Mouse (Mus musculus): ENCODE measurements around the gene Treml4.
"Not testable (repeated sequence)": the region's sequence is repeated elsewhere in the genome, so short reads cannot be mapped to it uniquely, and the experiment has no call there.

The Treml4 gene

DNA sequence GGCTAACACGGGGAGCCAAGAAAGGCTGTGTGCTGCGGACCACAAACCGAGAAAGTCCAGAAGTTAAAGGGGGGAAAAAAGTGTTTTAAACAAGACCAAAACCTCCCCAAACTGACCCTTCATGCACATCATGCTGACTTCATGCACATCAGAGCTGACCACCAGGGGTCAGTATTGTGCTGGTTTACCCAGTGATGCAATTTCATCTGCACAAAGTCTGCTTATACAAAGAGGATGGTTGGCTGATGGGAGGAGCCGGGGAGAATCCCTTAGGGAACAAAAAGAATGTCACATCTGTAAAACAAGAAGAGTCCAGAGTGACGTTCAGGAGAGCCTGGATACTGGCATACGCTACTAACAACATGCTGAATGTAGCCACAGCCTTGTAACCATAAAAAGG, 10.8 kb downstream of the Treml4 start:
- peak; percentile 89 for DNase-seq (ENCODE audit: low spot score)

DNA sequence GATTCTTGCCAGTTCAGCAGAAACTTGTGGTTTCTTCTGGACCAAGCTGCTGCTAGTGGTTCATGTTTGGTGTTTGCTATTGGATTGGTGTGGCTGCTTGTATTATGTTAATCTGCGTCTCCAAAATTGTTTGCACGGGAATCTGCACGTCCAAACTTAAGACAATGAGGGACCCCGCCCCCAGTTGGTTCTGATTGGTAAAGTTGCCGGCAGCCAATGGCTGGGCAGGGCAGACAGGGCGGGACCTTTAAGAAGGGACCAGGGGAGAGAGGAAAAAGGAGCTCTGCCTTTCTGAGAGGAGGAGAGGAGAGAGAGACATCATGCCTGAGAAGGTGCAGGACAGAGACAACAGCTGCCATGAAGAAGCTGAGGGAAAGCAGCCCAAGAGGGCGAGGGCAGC, 11.6 kb downstream of the Treml4 start:
- no peak for DNase-seq (ENCODE audit: low spot score)

DNA sequence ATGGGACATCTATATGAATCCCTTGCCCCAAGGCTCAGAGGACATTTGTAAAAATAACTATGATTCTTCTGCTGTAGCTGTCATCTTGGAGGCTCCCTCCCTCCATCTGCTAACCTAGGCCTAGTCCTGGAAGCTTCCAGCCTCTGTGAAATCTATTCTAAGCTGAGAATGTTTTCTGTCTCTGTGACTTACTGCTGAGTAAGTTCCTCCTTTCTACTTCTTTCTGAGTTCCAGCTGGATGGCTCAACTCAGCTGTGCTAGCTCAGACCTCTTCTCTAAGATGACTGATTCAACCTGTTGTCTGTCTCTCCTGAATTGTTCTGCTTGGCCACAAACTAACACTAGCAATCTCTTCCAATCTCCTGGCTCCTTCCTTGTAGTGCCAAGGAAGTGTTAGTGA, 14.3 kb downstream of the Treml4 start:
- no peak for DNase-seq (ENCODE audit: low spot score)

DNA sequence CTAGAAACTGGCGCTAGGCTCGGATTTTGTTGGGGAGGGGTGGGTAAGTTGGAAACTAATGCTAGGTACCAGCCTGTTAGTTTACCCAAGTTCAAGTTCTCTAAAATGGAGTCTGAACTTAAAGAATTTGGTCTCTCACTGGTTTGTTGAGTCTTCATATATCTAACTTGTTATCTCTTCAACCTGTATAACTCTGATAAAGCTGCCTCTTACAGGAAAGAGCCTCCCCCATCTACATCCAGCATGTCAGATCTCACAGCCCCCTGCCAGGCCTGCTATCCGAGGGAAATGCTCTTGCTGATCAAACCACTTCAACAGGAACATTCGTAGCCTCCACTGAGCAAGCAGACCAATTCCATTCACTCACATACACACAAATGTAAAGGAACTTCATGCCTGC, 14.9 kb downstream of the Treml4 start:
- no peak for DNase-seq (ENCODE audit: low spot score)

DNA sequence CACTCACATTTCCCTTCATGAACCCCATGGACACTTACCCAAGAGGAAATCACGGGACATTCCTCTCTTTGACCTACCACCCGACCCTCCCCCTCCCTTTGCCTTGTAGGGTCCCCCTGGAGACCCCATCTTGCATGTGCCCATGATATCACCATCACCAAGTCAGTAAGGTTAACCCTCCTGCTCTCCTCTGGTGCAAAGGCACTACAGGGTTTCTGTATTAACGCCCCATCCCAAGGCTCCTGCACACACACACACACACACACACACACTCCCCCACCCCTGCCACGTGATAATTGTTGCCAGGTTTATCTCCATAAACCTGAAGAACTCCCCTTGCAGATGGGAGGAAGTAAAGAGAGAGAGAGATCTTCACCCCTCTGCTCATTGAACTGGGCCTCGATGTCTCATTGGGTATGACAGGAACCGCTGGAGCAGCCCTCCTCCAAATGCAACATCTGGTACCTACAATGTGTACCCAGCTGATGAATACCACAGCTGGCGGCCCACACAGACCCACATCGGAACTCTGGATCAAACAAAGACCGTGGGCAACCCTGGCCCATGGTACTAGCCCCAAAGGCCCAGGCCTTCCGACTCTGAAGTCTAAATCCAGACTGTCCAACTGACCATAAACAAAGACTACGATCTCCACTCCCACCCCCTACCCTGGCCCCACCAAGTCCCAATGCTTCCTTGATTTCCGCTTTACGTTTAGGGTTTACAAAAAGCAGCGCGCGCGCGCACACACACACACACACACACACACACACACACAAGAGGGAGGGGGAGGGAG, 17.0 kb downstream of the Treml4 start:
- DNase-seq (ENCODE audit: low spot score) = no peak

DNA sequence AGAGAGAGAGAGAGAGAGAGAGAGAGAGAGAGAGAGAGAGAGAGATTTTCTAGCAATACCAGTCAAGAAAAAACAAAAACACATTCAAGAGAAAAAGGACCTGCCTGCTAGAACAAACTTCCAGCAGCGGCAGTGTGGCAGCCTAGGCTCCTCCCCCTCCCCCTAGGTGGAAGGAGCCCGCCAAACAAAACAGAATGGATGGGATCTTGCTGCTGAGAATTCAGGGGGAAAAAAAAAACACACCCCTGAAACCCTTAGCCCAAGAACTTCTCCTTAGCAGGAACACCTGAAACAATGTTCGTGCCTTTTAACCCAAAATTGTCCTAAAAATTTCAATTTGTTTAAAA, 17.6 kb downstream of the Treml4 start:
- DNase-seq (ENCODE audit: low spot score) = peak; percentile 64

DNA sequence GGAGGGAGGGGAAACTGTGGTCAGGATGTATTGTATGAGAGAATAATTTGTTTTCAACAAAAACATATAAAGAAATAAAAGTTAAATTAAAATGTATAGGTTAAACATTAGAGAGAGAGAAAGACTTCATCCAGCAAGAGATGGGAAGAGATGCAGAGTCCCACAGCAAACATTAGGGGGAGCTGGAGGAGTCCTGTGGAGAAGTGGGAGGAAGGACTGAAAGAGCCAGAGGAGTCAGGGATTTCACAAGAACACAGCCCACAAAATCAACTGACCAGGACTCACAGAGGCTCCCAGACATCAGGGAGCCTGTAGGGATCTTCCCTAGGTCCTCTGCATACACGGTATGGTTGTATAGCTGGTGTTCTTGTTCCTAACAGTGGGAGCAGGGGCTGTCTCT, 22.7 kb downstream of the Treml4 start:
- DNase-seq (ENCODE audit: low spot score) = no peak

DNA sequence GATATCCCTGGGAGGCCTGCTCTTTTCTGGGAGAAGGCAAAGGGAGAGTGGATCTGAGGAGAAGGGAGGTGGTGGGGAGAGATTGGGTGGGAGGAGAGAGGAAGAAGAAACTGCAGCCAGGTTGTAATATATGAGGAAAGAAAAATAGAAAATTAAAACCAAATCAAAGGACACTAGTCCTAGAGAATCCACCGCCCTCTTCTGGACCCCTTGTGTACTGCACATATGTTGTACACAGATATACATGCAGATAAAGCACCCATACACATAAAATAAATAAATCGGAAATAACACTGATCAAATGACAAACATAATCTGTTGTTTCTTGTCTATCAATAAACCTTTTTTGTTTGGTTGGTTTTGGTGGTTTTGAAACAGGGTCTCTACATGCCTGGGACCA, 23.2 kb downstream of the Treml4 start:
- DNase-seq (ENCODE audit: low spot score) = peak; percentile 17

DNA sequence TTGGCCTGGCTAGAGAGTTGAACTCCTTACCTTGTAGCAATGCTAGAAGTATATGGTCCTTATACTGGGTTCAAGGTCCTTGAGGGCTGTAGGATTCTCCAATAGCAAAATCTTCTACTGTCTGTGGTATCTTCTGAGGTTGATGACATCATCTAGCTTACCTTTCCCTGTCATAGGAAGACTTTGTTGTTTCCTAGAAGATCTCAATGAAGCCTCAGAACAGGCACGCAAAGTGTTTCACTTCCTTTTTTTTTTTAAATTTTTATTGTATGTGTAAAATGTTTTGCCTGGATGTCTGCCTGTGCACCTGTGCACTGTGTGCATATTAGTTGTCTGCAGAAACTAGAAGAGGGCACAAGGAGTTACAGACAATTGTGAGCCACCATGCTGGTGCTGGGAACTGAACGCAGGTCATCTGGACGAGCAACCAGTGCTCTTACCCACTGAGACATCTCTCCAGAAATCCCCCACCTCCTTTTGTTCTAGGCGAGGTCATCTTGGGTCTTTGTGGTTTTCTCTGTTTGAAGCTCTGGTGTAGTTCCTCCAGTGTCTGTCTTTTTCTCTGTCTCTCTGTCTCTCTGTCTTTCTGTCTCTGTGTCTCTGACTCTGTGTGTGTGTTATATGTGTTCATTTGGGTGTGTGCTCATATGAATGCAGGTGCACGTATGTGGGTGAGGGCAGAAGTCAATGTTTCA, 29.6 kb downstream of the Treml4 start:
- DNase-seq (ENCODE audit: low spot score) = no peak

DNA sequence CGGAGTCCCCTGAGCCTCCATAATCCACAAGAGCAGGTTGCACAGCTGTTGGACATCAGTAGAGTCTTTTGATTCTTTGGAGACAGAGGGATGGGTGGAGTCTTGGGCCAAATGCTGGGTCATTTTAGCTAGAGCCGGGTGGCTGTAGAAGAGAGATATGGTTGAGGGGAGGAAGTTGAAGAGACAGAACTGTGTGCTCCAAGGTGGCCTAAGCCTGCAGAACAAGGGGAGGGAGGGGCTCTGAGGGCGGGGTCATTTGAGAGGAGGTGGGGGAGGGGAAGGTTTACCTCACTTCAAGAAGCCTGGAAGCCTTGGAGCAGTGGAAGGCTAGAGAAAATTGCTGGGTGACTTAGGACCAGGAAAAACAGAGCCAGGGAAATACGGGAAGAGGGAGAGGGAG, 35.1 kb downstream of the Treml4 start, which contains the start of gene Treml2:
Gene Treml2 (plus strand): TSS at position 296 of the 400 bp plus-strand sequence.
- DNase-seq (ENCODE audit: low spot score) = peak; percentile 14

DNA sequence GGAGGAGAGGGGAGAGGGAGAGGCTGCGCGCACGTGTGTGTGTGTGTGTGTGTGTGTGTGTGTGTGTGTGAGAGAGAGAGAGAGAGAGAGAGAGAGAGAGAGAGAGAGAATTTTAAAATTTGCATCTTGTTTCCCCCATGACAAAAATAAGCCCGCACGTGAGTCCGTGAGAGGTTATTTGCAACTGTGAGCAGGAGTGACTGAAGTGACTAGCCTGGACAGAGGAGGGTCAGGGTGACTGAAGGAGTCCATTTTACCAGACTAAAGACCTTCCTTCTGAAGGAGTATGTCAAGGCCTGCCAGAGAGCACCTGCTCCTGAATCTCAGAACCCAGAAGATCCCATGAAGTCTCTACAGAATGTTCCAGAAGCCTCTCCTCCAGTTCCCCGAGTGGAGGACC, 35.7 kb downstream of the Treml4 start:
- DNase-seq (ENCODE audit: low spot score) = no peak

DNA sequence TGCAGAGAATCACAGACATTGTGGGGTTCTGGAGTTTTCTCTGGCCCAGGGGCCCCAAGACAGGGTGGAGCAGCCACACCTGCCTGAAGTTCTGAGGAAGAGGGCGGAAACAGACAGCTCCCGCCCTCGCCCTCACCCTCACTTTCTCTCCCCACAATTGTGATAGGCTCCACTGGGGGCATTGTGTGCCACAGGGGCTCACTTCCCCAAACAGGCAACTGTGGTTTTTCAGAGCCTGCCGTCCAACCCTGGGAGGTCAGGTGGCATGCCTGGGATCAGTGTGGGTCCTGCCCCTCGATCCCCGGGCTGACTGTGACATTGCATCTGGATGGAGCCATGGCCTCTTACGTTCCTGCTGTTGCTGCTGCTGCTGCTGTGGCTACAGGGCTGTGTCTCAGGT, 36.1 kb downstream of the Treml4 start:
- no peak for DNase-seq (ENCODE audit: low spot score)

DNA sequence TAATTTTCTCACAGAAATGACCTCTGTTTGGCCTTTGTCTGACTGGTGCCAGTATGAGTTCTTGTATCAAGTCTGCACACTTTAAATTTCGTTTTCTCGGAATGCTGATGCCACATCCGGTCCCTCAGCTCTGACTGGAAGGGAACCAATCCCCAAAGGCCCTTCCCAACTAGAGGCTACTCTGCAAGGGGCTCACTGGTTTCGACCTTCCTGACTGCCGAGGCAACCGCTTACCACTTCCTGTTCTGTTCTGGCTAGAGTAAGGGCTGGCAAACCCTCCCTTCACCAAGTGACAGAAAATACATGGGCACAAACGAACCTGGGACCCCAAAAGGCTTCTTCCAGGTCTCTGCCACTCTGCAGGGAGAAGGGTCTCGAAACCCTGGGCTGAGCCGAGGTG, 36.8 kb downstream of the Treml4 start:
- no peak for DNase-seq (ENCODE audit: low spot score)

DNA sequence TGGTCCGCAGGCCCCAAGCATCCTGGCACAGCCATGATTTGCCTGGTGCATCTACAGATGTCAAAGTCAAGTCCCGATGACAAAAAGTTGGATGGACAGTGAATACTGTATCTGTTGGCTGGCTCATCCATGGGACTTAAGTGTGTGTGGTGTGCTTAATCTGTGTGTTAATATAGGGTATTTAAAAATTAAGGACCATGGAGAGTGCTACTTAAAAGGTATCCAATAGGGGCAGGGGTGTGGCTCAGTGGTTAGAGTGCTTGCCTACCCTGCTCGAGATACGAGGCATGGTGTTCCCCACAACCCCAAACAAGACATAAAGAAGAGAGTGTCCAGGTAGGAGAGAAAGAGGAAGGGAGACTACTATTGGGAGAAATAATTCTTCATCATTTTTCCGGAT, 37.7 kb downstream of the Treml4 start:
- DNase-seq (ENCODE audit: low spot score) = no peak

DNA sequence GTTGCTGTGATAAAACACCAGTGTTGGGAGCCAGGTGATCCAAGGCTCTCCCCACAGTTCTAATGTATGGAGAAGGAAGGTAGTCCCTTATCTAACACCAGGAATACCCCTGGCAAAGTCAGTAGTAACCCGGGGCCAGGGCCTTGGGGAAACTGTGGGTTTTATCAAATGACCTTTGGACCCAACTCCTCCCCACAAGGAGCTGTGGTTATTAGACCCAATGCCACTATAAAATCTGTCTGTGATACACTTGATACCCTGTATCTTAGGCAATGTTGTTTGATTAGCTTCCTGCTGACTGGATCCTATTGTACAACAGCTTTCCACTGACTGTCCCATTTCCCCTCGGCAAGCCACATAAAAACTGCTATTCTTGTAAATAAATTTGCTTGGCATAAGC, 48.0 kb downstream of the Treml4 start:
- no peak for DNase-seq (ENCODE audit: low spot score)

DNA sequence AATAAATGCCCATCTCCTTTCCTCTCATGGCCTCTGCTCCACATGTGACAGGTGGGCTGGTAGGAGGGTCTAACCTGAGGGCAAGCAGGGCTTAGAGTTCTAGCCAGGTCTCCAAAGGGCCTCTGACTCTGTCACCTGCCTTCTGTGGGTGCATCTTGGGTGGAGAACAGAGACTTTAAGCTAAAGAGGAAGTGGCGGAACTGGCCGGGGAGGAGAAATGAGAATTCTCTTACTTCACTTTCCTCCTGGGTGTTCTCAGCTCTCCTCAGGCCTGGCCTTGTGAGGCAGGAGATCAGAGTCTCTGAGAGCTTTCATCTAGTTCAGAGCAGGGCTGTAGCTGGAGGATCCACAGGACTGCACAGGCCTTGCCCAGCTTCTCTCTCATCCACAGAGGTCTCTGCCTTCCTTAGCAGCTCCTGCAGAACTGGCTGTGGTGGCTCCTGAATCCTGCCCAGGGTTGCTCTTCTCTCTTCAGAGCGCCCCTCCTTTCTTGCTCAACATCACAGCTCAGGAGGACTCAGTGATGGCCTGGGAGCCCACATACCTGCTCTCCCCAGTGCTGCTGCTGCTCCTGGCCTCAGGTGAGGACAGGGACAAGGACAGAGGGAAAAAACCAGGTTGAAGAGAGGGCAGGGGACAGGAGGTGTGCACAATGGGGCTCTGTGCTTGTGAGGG, 51.9 kb downstream of the Treml4 start, which contains the start of gene B430306N03Rik:
Gene B430306N03Rik (plus strand): TSS at position 237 of the 675 bp plus-strand sequence.
- DNase-seq (ENCODE audit: low spot score) = not testable (repeated sequence)

DNA sequence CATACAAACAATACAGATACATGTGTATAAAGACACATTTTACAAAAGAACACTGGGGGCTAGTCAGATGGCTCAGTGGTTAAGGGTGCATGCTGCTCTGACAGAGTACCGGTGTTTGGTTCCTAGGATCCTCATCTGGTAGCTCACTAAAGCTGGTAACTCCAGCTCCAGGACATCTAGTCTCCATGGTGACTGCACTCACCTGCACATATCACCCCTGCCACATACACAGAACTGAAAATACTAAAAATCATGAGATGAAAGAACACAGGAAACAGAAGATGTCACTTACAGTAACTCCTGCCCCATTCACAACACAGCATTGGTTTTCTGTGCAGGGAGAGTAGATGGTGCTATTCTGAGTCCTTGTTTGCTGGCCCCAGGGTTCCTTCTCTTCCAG, 54.6 kb downstream of the Treml4 start:
- no peak for DNase-seq (ENCODE audit: low spot score)

DNA sequence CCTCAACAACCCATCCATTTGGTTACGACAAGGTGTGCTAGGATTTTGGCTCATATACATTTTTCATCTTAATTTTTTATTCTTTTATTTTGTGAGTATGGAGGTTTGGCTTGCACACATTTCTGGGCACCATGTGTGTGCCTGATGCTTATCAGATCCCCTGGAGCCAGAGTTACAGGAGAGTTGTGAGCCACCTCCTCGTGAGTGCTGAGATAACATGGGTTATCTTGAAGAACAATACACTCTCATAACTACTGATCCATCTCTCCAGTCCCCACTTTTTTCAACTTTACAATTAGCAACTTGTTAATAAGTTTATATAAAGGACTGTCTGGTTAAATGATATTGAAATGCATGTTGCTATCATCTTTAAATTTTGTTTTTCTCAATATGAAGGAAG, 57.2 kb downstream of the Treml4 start:
- no peak for DNase-seq (ENCODE audit: low spot score)

DNA sequence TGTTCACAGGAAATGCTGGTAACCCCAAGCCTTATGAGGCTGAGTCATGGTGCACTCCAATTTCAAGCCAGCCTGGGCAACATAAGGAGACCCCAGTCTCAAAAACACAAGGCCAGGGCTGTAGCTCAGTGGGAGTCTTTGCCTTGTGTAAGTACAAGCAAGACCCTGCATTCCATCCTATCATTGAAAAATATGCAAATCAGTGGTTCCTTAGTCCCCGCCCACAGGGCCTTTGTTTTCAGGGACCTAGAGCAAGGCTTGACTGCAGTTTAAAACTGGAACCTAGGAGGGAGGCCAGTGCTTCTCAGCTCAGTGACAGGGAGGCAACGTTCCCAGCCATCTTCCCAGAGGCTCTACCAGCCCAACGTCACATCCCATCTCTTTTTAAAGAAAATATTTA, 59.1 kb downstream of the Treml4 start:
- DNase-seq (ENCODE audit: low spot score) = peak; percentile 7

DNA sequence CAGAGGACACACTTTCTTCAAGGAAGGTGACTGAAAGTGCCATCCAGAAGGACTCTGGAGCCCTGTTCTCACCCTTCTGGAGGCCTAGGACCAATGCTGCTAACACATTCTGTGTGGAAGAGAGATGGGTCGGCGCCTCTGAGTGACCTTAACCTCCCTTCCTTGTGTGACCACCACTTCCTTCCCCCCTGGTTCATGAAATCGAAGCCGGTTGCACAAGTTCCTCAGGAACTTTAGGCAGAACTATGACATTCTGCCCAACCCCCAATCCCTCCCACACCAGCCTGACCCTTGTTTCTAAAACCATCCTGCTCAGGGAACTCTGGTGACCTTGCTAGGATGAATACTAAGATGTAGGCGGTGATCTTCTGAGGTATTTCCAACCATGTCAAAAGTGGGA, 60.2 kb downstream of the Treml4 start:
- DNase-seq (ENCODE audit: low spot score) = no peak

All from retina, embryonic 14.5 days (tissue).